Mouse (Mus musculus): ENCODE data around the gene Arfgap2. TPM values are rescaled to one million over a fixed set of nuclear protein-coding genes. Genes with fewer than 3 reads are reported as not detected.

Arfgap2 gene
- polyA plus RNA-seq (2017; shearing (Covaris generic)) = 112 TPM

DNA sequence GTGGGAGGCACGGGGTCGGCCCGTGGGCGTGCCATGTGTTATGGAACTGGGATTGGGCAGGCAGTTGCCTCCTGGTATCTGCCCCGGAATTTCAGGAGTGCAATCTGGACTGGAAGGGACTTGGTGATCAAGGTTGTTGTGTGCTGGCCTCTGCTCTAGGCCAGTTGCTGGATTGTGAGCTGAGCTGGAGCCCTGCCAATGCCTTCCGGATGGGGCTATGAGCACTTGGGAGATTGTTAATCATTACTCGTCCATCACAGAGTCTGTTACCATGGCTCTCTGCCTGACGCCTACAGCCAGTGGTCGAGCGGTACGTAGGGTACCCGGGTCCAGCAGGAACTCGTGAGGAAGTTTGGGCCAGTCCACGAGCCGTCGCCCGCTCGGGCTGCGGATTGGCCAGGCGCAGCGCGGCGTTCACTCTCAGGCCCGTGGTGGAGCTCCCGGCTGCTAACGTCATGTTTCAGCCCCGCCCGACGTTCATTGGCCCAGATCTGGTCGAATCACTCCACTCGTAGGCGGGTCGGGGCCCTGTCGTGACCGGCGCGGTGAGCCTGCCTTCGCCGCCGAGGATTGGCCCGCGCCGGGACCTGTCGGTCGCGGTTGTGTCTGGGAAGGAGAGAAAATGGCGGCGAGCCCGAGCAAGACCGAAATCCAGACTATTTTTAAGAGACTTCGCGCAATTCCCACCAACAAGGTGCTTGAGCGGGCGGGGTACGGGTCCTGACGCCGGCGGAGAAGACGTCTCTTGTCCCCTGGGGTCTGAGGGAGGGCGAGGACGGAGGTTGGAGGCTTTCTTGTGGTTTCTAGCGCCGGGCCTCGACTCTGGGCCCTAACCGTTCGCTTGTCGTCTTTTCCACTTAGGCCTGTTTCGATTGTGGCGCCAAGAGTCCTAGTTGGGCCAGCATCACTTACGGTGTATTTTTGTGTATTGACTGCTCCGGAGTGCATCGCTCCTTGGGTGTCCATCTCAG lies at the start of gene Arfgap2:
Arfgap2 (plus strand) TSS at position 264 of the 971 bp plus-strand sequence.

DNA sequence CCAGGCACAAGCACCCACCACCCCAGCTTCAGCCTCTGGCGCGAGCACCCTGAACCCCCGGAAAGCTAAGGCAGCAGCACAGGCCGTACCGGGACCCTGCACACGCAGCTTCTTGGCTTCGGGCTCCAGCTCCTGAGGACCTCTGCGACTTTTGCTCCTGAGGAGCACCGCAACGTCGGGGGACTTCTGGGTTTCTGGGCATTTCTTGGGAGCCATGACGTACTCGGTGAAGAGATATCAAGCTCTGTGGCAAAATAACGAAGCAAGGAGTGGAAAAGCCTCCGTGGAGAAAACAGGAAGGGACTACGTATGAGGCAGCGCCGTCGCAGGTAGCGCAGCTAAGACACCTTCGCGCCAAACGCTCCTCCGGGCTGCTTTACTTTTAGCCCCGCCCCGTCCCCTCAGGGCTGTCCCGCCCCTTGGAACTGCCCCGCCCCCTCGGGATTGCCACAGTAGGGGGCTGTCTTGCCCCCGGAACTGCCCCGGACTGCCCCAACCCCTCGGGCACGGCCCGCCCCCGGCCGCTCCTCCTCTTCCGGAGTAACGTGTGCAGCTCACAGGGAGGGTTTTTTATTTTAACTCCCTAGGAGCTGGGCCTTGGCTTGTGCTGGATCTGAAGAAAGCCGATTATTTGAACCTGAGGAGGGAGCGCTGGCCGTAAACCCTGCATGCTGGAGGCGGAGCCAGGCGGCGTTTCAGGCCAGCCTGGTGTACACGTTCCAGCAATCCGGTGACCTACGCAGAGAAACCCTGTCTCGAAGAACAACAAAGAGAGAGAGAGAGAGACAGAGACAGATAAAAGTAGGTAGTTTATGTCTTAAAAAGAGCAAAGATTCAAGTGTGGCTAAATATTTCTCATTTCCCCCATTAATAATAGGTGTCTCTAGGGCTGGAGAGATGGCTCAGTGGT lies 27.9 kb upstream of the Arfgap2 start, which contains the start of gene Ddb2:
Ddb2 (minus strand) TSS at position 382 of the 910 bp plus-strand sequence.

DNA sequence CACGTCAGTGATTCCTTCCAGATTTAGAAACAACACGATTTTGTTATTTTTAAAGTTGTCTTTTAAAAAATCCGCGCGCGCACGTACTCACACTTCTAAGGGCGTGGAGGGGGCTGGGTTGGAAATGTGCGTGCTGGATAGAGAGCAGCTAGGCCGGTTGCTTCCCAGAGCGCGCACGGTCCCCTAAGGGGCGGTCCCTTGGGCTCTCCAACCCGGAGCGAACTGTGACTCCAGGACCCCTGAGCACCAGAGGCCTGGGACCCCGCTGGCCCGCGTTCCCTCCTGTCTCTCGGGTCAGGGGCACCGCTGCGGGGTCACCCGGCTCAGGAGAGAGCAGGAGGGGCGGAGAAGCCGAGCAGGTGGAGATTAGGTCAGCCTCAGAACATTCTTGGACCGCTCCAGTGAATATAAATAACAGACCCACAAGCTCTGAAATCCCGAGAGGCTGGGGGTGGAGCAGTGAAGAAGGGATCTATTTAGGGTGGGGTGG lies 9.1 kb upstream of the Arfgap2 start, which contains the start of gene Pacsin3:
Pacsin3 (plus strand) TSS at position 294 of the 490 bp plus-strand sequence.

Other genes with a start within 250 kb of the Arfgap2 start
- 0.70 TPM for gene Rapsn, start 229.4 kb upstream of the Arfgap2 start, polyA plus RNA-seq (2017; shearing (Covaris generic))
- gene Psmc3, start 211.0 kb upstream of the Arfgap2 start, polyA plus RNA-seq (2017; shearing (Covaris generic)) = 189 TPM
- 17.6 TPM for gene Slc39a13, start 194.6 kb upstream of the Arfgap2 start, polyA plus RNA-seq (2017; shearing (Covaris generic))
- not detected for gene Spi1, start 182.6 kb upstream of the Arfgap2 start, polyA plus RNA-seq (2017; shearing (Covaris generic))
- 0.09 TPM for gene Mybpc3, start 146.8 kb upstream of the Arfgap2 start, polyA plus RNA-seq (2017; shearing (Covaris generic))
- gene Madd, start 81.1 kb upstream of the Arfgap2 start, polyA plus RNA-seq (2017; shearing (Covaris generic)) = 254 TPM
- 1.5 TPM for gene Nr1h3, start 62.1 kb upstream of the Arfgap2 start, polyA plus RNA-seq (2017; shearing (Covaris generic))
- 5.4 TPM for gene Acp2, start 62.1 kb upstream of the Arfgap2 start, polyA plus RNA-seq (2017; shearing (Covaris generic))
- 124 TPM for gene Ddb2, start 28.0 kb upstream of the Arfgap2 start, polyA plus RNA-seq (2017; shearing (Covaris generic))
- gene Pacsin3, start 9.0 kb upstream of the Arfgap2 start, polyA plus RNA-seq (2017; shearing (Covaris generic)) = 0.62 TPM
- gene 1110051M20Rik, start 179.7 kb downstream of the Arfgap2 start, polyA plus RNA-seq (2017; shearing (Covaris generic)) = 8.6 TPM
- gene Lrp4, start 192.5 kb downstream of the Arfgap2 start, polyA plus RNA-seq (2017; shearing (Covaris generic)) = not detected

Data from naive thymus-derived CD4-positive, alpha-beta T cell, adult 5 months (primary cell).